17 mouse cellular contexts compared by ENCODE assay signal in the genomic region with DNA sequence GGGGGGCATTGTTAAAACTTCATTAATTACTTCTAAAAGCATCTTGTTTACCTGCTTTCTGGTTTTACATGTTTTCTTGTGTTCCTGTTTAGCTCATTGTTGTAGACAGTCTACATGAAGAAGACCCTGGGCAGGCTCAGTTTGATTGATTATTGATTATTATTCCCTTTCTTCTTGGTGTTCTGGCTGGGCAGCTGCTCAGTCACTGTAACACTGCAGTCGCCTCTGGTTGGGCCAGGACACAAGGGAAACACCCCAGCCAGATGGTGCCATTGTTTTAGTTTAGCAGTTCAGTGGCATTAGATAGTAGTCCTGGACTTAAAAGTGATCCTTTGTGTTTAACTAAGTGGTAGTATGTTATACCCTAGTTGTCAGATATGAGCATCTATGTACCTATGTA.
"Had no signal": no experiment of that assay in that cellular context is flagged by ENCODE, and none has a peak within 500 bp of the region (broad histone marks: within the 10 kb centered on the region; RNA-seq: fewer than 3 reads in every experiment).

No protein-coding gene starts in this region.

- H3K36me3 ChIP-seq: midbrain, embryonic 12.5 days had no signal

- H3K27me3 ChIP-seq: midbrain, embryonic 12.5 days had no signal

- H3K27ac ChIP-seq: liver, embryonic 14.5 days; midbrain, embryonic 12.5 days had no signal

- H3K9ac ChIP-seq: liver, embryonic 14.5 days; lung, embryonic 14.5 days; midbrain, embryonic 12.5 days had no signal

- H3K4me1 ChIP-seq: midbrain, embryonic 12.5 days had no signal

- ATAC-seq: midbrain, embryonic 16.5 days had no signal

- DNase-seq: lung, adult 18-20 months; lung, embryonic 14.5 days; lung, postnatal 10 days; lung, postnatal 4 days; midbrain, embryonic 14.5 days; retina, postnatal 1 day; right cerebral cortex, adult 18-20 months; right cerebral cortex, postnatal 25 days; right cerebral cortex, postnatal 4 days; spleen, adult 18-20 months; thymus, adult 18-20 months; thymus, postnatal 14 days; thymus, postnatal 36 days had no signal

- H3K9me3 ChIP-seq: midbrain, embryonic 12.5 days had no signal

- H3K4me3 ChIP-seq: midbrain, embryonic 12.5 days; myocyte had no signal

- H3K4me2 ChIP-seq: lung, embryonic 14.5 days; midbrain, embryonic 12.5 days had no signal
